Mouse (Mus musculus): Measurements from ENCODE around the gene Gm21836.
"Not testable (repeated sequence)": the region's sequence is repeated elsewhere in the genome, so short reads cannot be mapped to it uniquely, and the experiment has no call there.

Gene Gm21836

DNA sequence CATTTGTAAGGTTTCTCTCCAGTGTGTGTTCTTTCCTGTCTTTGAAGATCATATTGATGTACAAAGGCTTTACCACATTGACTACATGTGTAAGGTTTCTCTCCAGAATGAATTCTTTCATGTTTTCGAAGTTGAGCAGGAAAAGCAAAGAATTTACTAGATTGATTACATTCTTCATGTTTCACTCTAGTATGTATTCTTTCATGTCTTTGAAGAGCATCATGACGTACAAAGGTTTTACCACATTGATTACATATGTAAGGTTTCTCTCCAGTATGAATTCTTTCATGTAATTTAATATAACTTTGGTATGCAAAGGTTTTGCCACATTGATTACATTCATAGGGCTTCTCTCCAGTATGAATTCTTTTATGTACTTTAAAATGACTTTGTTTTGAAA, at the start of gene Gm21836:
TSS of gene Gm21836 (minus strand) at position 101 of the 400 bp plus-strand sequence.
- in situ Hi-C loops (cut with MseI, MboI): not testable (repeated sequence)

DNA sequence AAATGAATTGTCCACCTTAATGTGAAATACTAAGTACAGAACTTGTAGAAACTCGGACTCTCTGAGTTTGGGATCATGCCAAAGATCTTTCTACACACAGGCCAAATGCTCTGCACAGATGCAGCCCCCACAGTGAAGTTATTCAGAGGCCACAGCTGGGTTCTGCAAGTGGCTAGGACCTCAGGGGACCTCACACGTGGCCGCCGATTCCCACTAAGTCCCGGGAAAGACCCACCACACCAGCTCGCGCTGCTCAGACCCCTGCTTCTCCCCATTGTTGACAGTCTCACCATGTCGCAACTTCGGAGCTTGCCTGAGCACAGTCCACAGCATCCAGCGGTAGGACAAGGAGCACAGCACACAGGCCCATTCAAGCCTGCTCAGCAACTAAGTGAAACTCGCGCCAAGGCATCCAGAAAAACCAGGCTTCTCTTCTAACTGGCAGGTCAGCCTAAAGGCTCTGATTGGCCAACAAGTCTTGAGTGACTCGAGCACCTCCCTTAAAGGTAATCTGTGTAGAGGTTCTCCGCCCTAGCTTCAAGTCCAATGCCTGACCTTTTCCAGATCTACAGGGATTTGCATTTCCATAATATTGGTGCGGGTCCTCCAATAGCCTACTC, 13.1 kb downstream of the Gm21836 start:
- in situ Hi-C loops (cut with MseI, MboI): not testable (repeated sequence)

GRCm38 (mm10) chr9:124478081-124478480, 15.5 kb downstream of the Gm21836 start:
- in situ Hi-C loops (cut with MseI, MboI): no loop called here

DNA sequence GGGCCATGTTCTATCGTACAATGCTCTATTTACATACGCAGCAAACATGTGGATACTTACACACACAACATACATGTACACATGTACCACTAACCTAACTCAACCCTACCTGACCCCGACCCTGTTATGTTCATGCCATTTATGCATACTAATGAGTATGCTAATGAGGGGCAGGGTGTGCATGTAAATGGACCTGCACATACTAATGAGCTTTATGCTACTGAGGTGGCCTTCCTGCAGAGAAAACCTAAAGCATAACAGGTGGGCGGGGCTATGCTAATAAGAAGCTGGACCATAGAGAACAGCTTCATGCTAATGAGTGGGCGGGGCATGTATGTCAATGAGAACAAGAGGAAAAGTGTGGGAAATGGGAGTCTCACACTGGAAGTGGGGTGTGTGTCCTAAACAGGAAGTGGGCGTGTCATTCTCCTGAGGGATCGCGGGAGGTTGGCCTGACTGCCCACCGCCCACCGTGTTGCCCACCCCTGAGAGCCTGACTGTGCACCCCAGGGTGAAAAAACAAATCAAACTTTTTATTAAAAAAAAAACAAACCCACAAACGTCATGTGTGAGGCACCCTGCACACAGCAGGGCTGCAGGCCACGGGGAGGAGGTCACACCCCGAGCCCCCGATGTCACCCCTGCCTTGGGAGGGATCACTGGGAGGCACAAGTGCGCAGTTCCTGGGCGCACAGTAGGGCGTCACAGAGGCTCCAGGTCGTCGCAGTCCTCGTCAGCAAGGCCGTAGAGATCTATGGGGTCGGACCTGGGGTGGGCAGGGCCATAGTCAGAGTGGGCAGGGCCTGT, 17.3 kb downstream of the Gm21836 start, which contains the start of gene Ppp2r3d:
TSS of gene Ppp2r3d (minus strand) at position 803 of the 807 bp plus-strand sequence.
- in situ Hi-C loops (cut with MseI, MboI): no loop called here

DNA sequence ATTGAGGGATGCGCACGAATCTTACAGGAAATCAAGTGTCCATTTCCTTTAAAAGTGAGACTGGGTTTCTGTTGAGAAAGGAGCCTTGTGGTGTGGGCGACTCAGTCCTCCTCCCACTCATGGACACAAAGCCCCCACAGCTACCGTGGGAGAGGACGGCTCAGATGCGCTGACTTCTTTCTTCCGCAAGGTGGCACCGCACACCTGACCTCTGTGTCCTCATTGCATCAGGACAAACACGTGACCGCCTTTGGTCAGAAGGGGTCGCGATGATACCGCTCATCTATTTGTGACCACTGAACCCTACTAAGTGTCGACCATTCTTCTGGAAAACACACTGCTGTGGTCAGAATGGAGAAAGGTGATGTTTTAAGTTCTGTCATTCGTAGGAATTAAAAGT, 17.9 kb downstream of the Gm21836 start:
- in situ Hi-C loops (cut with MseI, MboI): no loop called here

DNA sequence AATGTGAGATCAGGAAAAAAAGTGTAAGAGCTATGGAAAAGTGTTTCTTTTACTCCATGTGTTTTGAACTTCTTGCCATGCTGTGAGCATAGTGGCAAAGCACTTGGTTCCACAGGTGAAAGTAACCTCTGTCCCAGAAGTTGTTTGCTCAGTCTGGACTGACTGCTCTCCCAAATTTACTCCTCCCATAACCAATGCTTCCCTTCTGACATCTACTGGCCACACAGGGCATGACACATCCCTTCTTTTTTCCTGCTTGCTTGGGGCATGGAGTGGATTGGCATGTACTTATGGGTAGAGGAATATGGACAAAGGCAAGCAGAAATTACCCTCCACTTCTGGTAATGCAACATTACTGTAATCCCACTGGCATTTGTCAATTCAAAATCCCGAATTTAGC, 37.0 kb downstream of the Gm21836 start:
- in situ Hi-C loops (cut with MseI, MboI): no loop called here

All from mouse trophoblast stem cell (cell line).